Mouse (Mus musculus) gastrocnemius, postnatal 36 days (tissue): ENCODE results near the gene Kcna1. TPM values are rescaled to one million over a fixed set of nuclear protein-coding genes. Genes with fewer than 3 reads are reported as not detected.

Experiments used
- DNase-seq, 2 experiments: peaks; one replicate each; pipeline ENCODE4 v3.0.0; 2022
- intact Hi-C: fragments of 180-260 bp; cut with DNase I; formaldehyde crosslinking; loops from one replicate; pipeline ENCODE4 v1.15.1; 2025
- total RNA-seq, 2 experiments: library from RNA; stranded (reverse); gene quantifications; 2 replicates each; pipeline ENCODE4 v1.2.3; 2021

Gene Kcna1
- total RNA-seq, 2 experiments from 2014 or later, result 1.7 to 2.6 TPM

- no peak for DNase-seq
- intact Hi-C loops, result no loop called here
These were observed 46.8 kb downstream of the Kcna1 start for GRCm38 (mm10) chr6:126599201-126599995.

DNA sequence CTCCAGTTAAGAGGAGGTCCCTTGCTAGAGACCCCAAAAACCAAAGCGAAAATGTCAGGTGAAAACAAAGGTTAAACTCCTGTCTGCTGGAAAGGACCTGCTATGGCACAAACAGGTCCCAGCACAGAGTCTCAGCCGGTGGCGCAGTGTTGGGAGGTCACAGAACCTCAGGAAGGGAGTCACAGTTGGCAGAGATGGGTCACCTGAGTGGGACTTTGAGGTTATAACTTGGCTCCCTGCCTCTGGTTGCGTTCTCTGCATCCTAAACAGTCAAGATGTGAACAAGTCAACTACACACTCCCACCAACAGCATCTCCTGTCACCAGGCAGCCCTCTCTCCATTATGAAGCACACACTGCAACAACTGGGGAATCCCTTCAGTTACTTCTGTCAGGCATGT, 48.4 kb downstream of the Kcna1 start:
- intact Hi-C loops, result no loop called here
- no peak for DNase-seq

DNA sequence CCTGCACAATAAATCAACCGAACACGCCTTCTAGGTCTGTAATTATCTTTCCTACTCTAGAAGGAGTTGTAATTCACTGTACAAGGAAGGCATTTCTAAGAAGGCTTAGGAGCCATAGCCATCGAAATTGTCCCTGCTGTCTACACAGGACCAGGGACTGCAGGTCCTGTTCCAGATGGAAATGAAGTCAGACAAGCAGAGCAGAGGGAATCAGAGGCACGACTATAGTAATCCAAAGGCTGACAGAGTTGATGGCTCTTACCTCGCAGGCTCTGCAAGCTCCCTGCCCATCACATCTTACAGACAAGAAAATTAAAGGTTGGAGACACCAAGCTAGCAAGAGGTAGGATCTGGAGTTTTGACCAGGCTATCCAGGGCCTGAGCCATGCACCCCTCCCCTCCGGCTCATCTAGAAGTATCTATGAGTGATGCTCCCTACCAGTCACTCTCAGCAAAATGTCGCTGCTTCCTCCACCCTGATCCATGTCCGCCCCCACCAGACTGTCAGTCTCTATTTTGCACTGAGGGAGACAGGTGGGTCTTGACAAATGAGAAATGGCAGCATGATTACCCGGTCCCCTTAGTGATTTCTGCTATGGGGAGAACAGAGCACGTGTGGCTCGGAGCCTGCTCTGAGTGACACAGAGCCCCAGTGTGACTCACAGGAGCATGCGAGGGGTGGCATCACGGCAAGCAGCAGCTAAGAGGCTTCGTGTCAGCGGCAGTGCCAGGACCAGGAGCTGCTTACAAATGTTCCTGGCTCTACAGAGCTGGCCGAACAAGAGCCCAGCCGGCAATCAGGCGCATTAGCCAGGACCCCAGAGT, 50.2 kb downstream of the Kcna1 start:
- intact Hi-C loops, result no loop called here
- DNase-seq, result no peak

- DNase-seq, result no peak
- intact Hi-C loops, result no loop called here
These were observed 51.1 kb downstream of the Kcna1 start for GRCm38 (mm10) chr6:126595130-126595529.

GRCm38 (mm10) chr6:126594365-126594764, 51.8 kb downstream of the Kcna1 start:
- DNase-seq, result no peak
- intact Hi-C loops, result no loop called here

- DNase-seq, result no peak
- intact Hi-C loops, result no loop called here
These were observed 52.8 kb downstream of the Kcna1 start for GRCm38 (mm10) chr6:126593336-126593735.

Other genes with a start within 250 kb of the Kcna1 start
- gene Kcna5, start 111.0 kb downstream of the Kcna1 start, total RNA-seq, result 1 to 10 TPM; 3.7 to 4.3 TPM
- gene Kcna6, start 94.3 kb upstream of the Kcna1 start, total RNA-seq, result under 1 TPM; 0.22 to 0.41 TPM
- 100 to 1,000 TPM; 320 to 335 TPM for gene Ndufa9, start 202.8 kb upstream of the Kcna1 start, total RNA-seq
- gene Akap3, start 206.7 kb upstream of the Kcna1 start, total RNA-seq, result not detected